Mouse (Mus musculus): ENCODE measurements around the gene Zfp385b.
"Not testable (repeated sequence)": the region's sequence is repeated elsewhere in the genome, so short reads cannot be mapped to it uniquely, and the experiment has no call there.

Zfp385b gene

GRCm38 (mm10) chr2:77461413-77461812 is 358.0 kb downstream of the Zfp385b start:
- DNase-seq (ENCODE audit: low read depth, low spot score), result no peak

- no peak for DNase-seq (ENCODE audit: low read depth, low spot score)
These were observed 359.4 kb downstream of the Zfp385b start for GRCm38 (mm10) chr2:77460011-77460410.

- no peak for DNase-seq (ENCODE audit: low read depth, low spot score)
These were observed 361.0 kb downstream of the Zfp385b start for GRCm38 (mm10) chr2:77458431-77458830.

GRCm38 (mm10) chr2:77457120-77457519 is 362.3 kb downstream of the Zfp385b start:
- no peak for DNase-seq (ENCODE audit: low read depth, low spot score)

- peak; percentile 42 for DNase-seq (ENCODE audit: low read depth, low spot score)
These were observed 362.8 kb downstream of the Zfp385b start for GRCm38 (mm10) chr2:77456602-77457001.

GRCm38 (mm10) chr2:77454341-77454937 is 365.0 kb downstream of the Zfp385b start:
- no peak for DNase-seq (ENCODE audit: low read depth, low spot score)

- DNase-seq (ENCODE audit: low read depth, low spot score), result no peak
These were observed 365.7 kb downstream of the Zfp385b start for GRCm38 (mm10) chr2:77453786-77454185.

GRCm38 (mm10) chr2:77450017-77450416 is 369.4 kb downstream of the Zfp385b start:
- DNase-seq (ENCODE audit: low read depth, low spot score), result not testable (repeated sequence)

GRCm38 (mm10) chr2:77448951-77449480 is 370.4 kb downstream of the Zfp385b start:
- no peak for DNase-seq (ENCODE audit: low read depth, low spot score)

GRCm38 (mm10) chr2:77444282-77444681 is 375.2 kb downstream of the Zfp385b start:
- DNase-seq (ENCODE audit: low read depth, low spot score), result no peak

- no peak for DNase-seq (ENCODE audit: low read depth, low spot score)
These were observed 378.8 kb downstream of the Zfp385b start for GRCm38 (mm10) chr2:77440591-77440990.

- DNase-seq (ENCODE audit: low read depth, low spot score), result no peak
These were observed 383.1 kb downstream of the Zfp385b start for GRCm38 (mm10) chr2:77436241-77436759.

GRCm38 (mm10) chr2:77419476-77419875 is 400.0 kb downstream of the Zfp385b start:
- no peak for DNase-seq (ENCODE audit: low read depth, low spot score)

GRCm38 (mm10) chr2:77418078-77418477 is 401.4 kb downstream of the Zfp385b start:
- DNase-seq (ENCODE audit: low read depth, low spot score), result no peak

GRCm38 (mm10) chr2:77412171-77412570 is 407.3 kb downstream of the Zfp385b start:
- DNase-seq (ENCODE audit: low read depth, low spot score), result no peak

- no peak for DNase-seq (ENCODE audit: low read depth, low spot score)
These were observed 407.8 kb downstream of the Zfp385b start for GRCm38 (mm10) chr2:77411612-77412011.

- no peak for DNase-seq (ENCODE audit: low read depth, low spot score)
These were observed 409.8 kb downstream of the Zfp385b start for GRCm38 (mm10) chr2:77409521-77410135.

- DNase-seq (ENCODE audit: low read depth, low spot score), result peak; percentile 45
These were observed 410.5 kb downstream of the Zfp385b start for GRCm38 (mm10) chr2:77408972-77409371.

GRCm38 (mm10) chr2:77402329-77402728 is 417.1 kb downstream of the Zfp385b start:
- no peak for DNase-seq (ENCODE audit: low read depth, low spot score)

- DNase-seq (ENCODE audit: low read depth, low spot score), result no peak
These were observed 417.8 kb downstream of the Zfp385b start for GRCm38 (mm10) chr2:77401438-77402235.

- no peak for DNase-seq (ENCODE audit: low read depth, low spot score)
These were observed 425.6 kb downstream of the Zfp385b start for GRCm38 (mm10) chr2:77393881-77394280.

- no peak for DNase-seq (ENCODE audit: low read depth, low spot score)
These were observed 431.3 kb downstream of the Zfp385b start for GRCm38 (mm10) chr2:77388186-77388585.

Measured in 3T3-L1 (cell line).